Mouse (Mus musculus): Measurements from ENCODE around the gene Sowahc. TPM values are rescaled to one million over a fixed set of nuclear protein-coding genes. Genes with fewer than 3 reads are reported as not detected.

Sowahc gene
- polyA plus RNA-seq, 1 experiment from 2014 or later = 2.5 TPM

DNA sequence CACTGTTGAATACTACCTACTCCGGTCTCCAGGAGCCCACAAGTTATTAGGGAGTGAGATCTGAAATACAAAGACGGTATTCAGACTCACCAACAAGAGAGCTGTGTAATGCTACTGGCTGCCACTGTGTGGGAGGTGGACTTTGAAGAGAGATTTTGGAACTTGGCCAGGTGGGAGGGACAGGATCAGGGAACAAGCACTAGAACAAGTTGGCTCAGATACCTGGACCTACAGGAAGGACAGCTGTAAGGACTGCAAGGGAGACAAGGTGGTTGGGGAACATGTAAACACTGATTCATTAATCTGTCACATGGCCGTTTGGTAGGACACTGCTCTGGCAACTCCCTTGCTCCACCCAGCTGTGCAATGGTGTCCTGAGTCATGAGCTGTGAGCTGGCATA lies 19.4 kb downstream of the Sowahc start:
- H3K27me3 ChIP-seq (ENCODE audit: control insufficient read depth, insufficient read depth, low read depth, low read length) = no peaks in the 10 kb centered on the region
- no peak overlapping the region for H3K27ac ChIP-seq (ENCODE audit: low read length)
- H3K4me1 ChIP-seq (ENCODE audit: control insufficient read depth, low read depth, low read length) = no peaks in the 10 kb centered on the region
- H3K9me3 ChIP-seq (replicated peaks; ENCODE audit: control insufficient read depth, low read length) = no peaks in the 10 kb centered on the region
- no peaks in the 10 kb centered on the region for H3K36me3 ChIP-seq (ENCODE audit: control insufficient read depth, insufficient read depth)
- ATAC-seq (ENCODE audit: low read depth) = peak; percentile 83
- 41% methylated on average over 3 of the region's 3 CpGs for WGBS (ENCODE audit: insufficient replicate concordance)
- H3K4me3 ChIP-seq (ENCODE audit: low read depth, low read length) = no peak overlapping the region
- no peak overlapping the region for H3K9ac ChIP-seq (ENCODE audit: low read depth, low read length)
- no peak overlapping the region for H3K4me2 ChIP-seq (ENCODE audit: low read depth, low read length)

DNA sequence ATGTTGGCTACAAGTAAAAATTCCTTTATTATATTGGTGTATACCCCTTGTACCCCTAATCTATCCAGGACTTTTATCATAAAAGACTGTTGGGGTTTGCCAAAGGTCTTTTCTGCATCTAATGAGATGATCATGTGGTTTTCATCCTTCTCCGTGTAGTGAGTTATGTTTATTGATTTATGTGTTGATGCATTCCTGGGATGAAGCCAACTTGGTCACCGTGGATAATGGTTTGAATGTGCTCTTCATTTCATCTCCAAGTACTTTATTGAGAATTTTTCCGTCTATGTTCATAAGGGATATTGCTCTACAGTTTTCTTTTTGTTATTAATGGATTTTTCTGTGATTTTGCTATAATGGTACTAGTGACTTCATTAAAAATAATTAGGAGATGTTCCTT lies 27.8 kb downstream of the Sowahc start:
- Histone ChIP-seq H3K27me3 (ENCODE audit: control insufficient read depth, insufficient read depth, low read depth, low read length) (no peaks in the 10 kb centered on the region), H3K36me3 (ENCODE audit: control insufficient read depth, insufficient read depth) (no peaks in the 10 kb centered on the region), H3K9ac (ENCODE audit: low read depth, low read length) (no peak overlapping the region), H3K4me2 (ENCODE audit: low read depth, low read length) (no peak overlapping the region), H3K4me1 (ENCODE audit: control insufficient read depth, low read depth, low read length) (no peaks in the 10 kb centered on the region), H3K27ac (ENCODE audit: low read length) (no peak overlapping the region), H3K4me3 (ENCODE audit: low read depth, low read length) (no peak overlapping the region), H3K9me3 (replicated peaks; ENCODE audit: control insufficient read depth, low read length) (no peaks in the 10 kb centered on the region)
- no peak for ATAC-seq (ENCODE audit: low read depth)
- 59% methylated on average over 3 of the region's 3 CpGs for WGBS (ENCODE audit: insufficient replicate concordance)

DNA sequence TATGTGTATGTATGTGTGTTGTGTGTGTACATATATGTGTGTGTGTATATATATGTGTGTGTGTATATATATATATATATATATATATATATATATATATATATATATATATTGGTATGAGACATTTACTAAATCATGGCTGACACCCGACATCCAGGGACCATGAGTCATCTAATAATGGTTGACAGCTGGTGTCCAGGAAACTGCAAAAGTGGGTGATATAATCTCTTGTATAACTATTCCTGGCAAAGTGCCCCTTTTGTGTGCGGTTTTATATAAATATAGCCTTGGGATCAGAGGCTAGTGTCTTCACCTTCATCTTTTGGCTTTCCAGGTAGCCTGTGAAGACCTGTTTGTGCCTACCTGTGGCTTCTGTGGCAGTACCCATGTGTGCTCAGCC lies 28.9 kb downstream of the Sowahc start:
- H3K27ac ChIP-seq (ENCODE audit: low read length) = no peak overlapping the region
- WGBS (ENCODE audit: insufficient replicate concordance) = 61% methylated on average over 2 of the region's 2 CpGs
- no peak overlapping the region for H3K4me2 ChIP-seq (ENCODE audit: low read depth, low read length)
- no peak overlapping the region for H3K9ac ChIP-seq (ENCODE audit: low read depth, low read length)
- H3K9me3 ChIP-seq (replicated peaks; ENCODE audit: control insufficient read depth, low read length) = no peaks in the 10 kb centered on the region
- no peak for ATAC-seq (ENCODE audit: low read depth)
- H3K4me1 ChIP-seq (ENCODE audit: control insufficient read depth, low read depth, low read length) = no peaks in the 10 kb centered on the region
- H3K4me3 ChIP-seq (ENCODE audit: low read depth, low read length) = no peak overlapping the region
- no peaks in the 10 kb centered on the region for H3K36me3 ChIP-seq (ENCODE audit: control insufficient read depth, insufficient read depth)
- no peaks in the 10 kb centered on the region for H3K27me3 ChIP-seq (ENCODE audit: control insufficient read depth, insufficient read depth, low read depth, low read length)

DNA sequence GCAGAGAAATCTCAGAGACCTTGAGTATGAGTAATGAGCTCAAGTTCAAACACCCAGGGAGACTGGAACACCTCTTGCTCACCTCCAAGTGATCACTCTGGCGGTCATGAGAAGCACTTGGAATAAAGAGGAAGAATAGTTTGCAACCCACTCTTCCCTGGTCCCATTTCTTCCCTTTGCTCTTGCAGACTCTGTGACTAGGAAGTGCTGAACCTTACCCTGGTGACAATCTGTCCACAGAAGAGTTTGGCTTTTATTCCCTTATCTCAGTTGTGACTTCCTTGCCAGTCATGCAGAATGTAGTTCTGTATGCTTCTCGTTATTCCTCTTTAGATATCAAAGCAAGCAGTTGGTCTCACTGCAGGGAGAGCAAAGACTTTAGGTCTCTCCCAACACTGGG lies 30.2 kb downstream of the Sowahc start:
- H3K27ac ChIP-seq (ENCODE audit: low read length) = no peak overlapping the region
- no peak overlapping the region for H3K4me2 ChIP-seq (ENCODE audit: low read depth, low read length)
- no peak overlapping the region for H3K9ac ChIP-seq (ENCODE audit: low read depth, low read length)
- no peak overlapping the region for H3K4me3 ChIP-seq (ENCODE audit: low read depth, low read length)
- ATAC-seq (ENCODE audit: low read depth) = no peak
- H3K9me3 ChIP-seq (replicated peaks; ENCODE audit: control insufficient read depth, low read length) = no peaks in the 10 kb centered on the region
- WGBS (ENCODE audit: insufficient replicate concordance) = 23% methylated on average over 2 of the region's 2 CpGs
- H3K27me3 ChIP-seq (ENCODE audit: control insufficient read depth, insufficient read depth, low read depth, low read length) = no peaks in the 10 kb centered on the region
- no peaks in the 10 kb centered on the region for H3K4me1 ChIP-seq (ENCODE audit: control insufficient read depth, low read depth, low read length)
- H3K36me3 ChIP-seq (ENCODE audit: control insufficient read depth, insufficient read depth) = no peaks in the 10 kb centered on the region

DNA sequence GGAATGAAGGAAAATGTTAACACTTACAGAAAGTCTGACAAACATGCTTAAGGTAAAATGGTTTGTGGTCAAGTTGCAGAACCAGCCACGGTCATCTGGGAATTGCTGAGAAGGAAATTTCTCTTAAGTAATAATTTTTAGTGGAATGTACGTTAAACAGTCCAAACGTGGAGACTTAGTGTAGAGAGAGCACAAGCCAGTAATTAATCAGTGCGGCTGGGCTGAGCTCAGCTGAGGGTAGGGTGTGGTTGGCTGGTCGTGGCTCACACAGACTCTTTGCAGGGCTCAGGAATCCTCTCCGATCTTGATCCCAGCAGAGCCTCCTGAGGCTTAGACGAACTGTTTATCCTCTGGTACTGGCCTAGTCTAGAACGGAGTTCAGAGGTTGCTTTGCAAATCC lies 30.6 kb downstream of the Sowahc start:
- ATAC-seq (ENCODE audit: low read depth) = no peak
- Histone ChIP-seq H3K9ac (ENCODE audit: low read depth, low read length) (no peak overlapping the region), H3K4me1 (ENCODE audit: control insufficient read depth, low read depth, low read length) (no peaks in the 10 kb centered on the region), H3K4me2 (ENCODE audit: low read depth, low read length) (no peak overlapping the region), H3K27ac (ENCODE audit: low read length) (no peak overlapping the region), H3K4me3 (ENCODE audit: low read depth, low read length) (no peak overlapping the region), H3K27me3 (ENCODE audit: control insufficient read depth, insufficient read depth, low read depth, low read length) (no peaks in the 10 kb centered on the region), H3K9me3 (replicated peaks; ENCODE audit: control insufficient read depth, low read length) (no peaks in the 10 kb centered on the region), H3K36me3 (ENCODE audit: control insufficient read depth, insufficient read depth) (no peaks in the 10 kb centered on the region)
- 42% methylated on average over 8 of the region's 8 CpGs for WGBS (ENCODE audit: insufficient replicate concordance)

DNA sequence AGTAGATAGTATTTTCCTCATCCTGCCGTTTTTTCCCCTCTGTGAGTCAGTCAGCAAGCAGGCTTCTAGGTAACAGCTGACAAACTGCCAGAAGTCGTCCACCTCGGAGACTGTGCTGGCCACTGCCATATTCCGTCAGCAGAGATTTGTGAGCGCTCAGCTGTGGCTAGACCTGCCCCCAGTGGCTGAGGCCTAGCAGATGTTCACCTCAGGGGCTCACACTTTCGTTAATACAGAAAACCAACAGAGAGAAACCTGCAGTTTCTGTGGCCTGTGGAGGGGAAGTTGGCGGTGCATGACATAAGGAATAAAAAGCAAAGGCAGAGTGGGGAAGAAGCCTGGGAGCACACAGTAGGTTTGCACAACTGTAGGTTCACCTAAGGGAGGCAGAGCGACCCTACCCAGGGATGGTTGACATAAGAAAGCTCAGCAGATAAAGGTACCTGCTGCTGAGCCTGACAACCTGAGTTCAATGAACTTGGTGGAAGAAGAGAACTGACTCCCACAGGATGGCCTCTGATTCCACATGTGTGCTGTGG lies 31.9 kb downstream of the Sowahc start:
- H3K36me3 ChIP-seq (ENCODE audit: control insufficient read depth, insufficient read depth) = no peaks in the 10 kb centered on the region
- no peak for ATAC-seq (ENCODE audit: low read depth)
- 51% methylated on average over 8 of the region's 8 CpGs for WGBS (ENCODE audit: insufficient replicate concordance)
- H3K9me3 ChIP-seq (replicated peaks; ENCODE audit: control insufficient read depth, low read length) = no peaks in the 10 kb centered on the region
- H3K9ac ChIP-seq (ENCODE audit: low read depth, low read length) = no peak overlapping the region
- no peak overlapping the region for H3K4me3 ChIP-seq (ENCODE audit: low read depth, low read length)
- H3K4me1 ChIP-seq (ENCODE audit: control insufficient read depth, low read depth, low read length) = no peaks in the 10 kb centered on the region
- H3K4me2 ChIP-seq (ENCODE audit: low read depth, low read length) = no peak overlapping the region
- no peaks in the 10 kb centered on the region for H3K27me3 ChIP-seq (ENCODE audit: control insufficient read depth, insufficient read depth, low read depth, low read length)
- H3K27ac ChIP-seq (ENCODE audit: low read length) = no peak overlapping the region

DNA sequence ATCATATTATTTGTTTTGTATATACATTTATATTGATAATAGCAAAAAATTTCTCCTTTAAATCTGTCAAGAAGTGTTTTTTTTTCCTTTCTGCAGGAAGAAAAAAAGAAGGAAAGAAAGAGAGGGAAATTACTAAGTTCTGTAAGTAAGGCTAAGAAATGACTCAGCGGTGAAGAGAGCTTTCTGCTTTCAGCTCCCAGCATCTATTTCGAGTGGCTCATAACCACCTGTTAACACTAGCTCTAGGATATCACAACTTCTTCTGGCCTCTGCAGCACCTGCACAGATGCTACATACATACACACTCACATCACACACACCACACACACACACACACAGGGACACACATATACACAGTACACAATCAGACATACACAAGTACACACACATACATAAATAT lies 34.8 kb downstream of the Sowahc start:
- Histone ChIP-seq H3K9ac (ENCODE audit: low read depth, low read length) (no peak overlapping the region), H3K4me2 (ENCODE audit: low read depth, low read length) (no peak overlapping the region), H3K27me3 (ENCODE audit: control insufficient read depth, insufficient read depth, low read depth, low read length) (no peaks in the 10 kb centered on the region), H3K4me1 (ENCODE audit: control insufficient read depth, low read depth, low read length) (no peaks in the 10 kb centered on the region), H3K9me3 (replicated peaks; ENCODE audit: control insufficient read depth, low read length) (no peaks in the 10 kb centered on the region), H3K36me3 (ENCODE audit: control insufficient read depth, insufficient read depth) (no peaks in the 10 kb centered on the region), H3K27ac (ENCODE audit: low read length) (no peak overlapping the region), H3K4me3 (ENCODE audit: low read depth, low read length) (no peak overlapping the region)
- no peak for ATAC-seq (ENCODE audit: low read depth)
- 84% methylated on average over 2 of the region's 2 CpGs for WGBS (ENCODE audit: insufficient replicate concordance)

DNA sequence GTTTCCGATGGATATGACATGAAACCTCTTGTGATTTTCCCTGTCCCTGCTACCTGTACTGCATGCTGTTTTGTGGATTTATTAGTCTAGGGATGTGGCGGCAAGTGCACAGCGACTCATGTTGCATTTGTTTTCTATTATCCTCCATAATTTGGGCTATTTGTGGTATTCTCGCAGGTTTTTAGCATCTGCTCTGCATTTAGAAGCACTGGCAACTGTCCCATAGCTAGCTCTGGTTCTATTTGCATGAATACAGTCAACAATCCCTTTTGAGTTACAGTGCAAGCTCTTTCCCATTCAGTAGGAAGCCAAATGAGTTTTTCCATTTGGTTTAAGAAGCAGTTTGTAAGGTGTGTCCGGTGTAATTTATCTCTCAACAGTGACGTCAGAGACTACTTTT lies 37.8 kb downstream of the Sowahc start:
- WGBS (ENCODE audit: insufficient replicate concordance) = 74% methylated on average over 6 of the region's 6 CpGs

DNA sequence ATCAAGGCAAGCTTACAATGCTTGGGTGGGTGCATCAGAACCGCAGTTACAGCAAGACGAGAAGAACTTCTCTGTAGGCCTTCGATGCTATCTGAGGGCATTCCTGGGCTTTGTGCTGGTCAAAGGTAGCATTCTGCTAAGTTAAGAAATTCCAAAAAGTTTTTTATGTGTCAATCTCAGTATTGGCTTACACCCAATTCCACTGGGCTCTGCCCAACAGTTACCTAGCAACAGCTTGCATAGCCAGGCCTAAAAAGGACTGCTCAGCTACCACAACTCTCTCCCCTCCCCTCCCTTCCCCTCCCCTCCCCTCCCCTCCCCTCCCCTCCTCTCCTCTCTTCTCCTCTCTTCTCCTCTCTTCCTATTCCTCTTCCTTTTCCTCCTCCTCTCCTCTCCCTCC lies 39.9 kb downstream of the Sowahc start:
- Histone ChIP-seq H3K4me2 (ENCODE audit: low read depth, low read length) (no peak overlapping the region), H3K4me1 (ENCODE audit: control insufficient read depth, low read depth, low read length) (peaks cover 15% of the 10 kb centered on the region), H3K27me3 (ENCODE audit: control insufficient read depth, insufficient read depth, low read depth, low read length) (no peaks in the 10 kb centered on the region), H3K9ac (ENCODE audit: low read depth, low read length) (no peak overlapping the region), H3K36me3 (ENCODE audit: control insufficient read depth, insufficient read depth) (no peaks in the 10 kb centered on the region), H3K27ac (ENCODE audit: low read length) (no peak overlapping the region), H3K4me3 (ENCODE audit: low read depth, low read length) (no peak overlapping the region), H3K9me3 (replicated peaks; ENCODE audit: control insufficient read depth, low read length) (no peaks in the 10 kb centered on the region)
- WGBS (ENCODE audit: insufficient replicate concordance) = 55% methylated on average over 3 of the region's 3 CpGs
- 0 out of 2 replicates have a peak, but pooled peaks have one; percentile 42 for ATAC-seq (ENCODE audit: low read depth)

More for the DNA sequence above, 37.8 kb downstream of the Sowahc start:
- H3K9ac ChIP-seq (ENCODE audit: low read depth, low read length) = no peak overlapping the region
- H3K27ac ChIP-seq (ENCODE audit: low read length) = no peak overlapping the region
- no peak overlapping the region for H3K4me2 ChIP-seq (ENCODE audit: low read depth, low read length)
- no peaks in the 10 kb centered on the region for H3K9me3 ChIP-seq (replicated peaks; ENCODE audit: control insufficient read depth, low read length)
- H3K36me3 ChIP-seq (ENCODE audit: control insufficient read depth, insufficient read depth) = no peaks in the 10 kb centered on the region
- no peak overlapping the region for H3K4me3 ChIP-seq (ENCODE audit: low read depth, low read length)
- H3K4me1 ChIP-seq (ENCODE audit: control insufficient read depth, low read depth, low read length) = peaks cover 10% of the 10 kb centered on the region
- no peak for ATAC-seq (ENCODE audit: low read depth)
- no peaks in the 10 kb centered on the region for H3K27me3 ChIP-seq (ENCODE audit: control insufficient read depth, insufficient read depth, low read depth, low read length)
